Mouse (Mus musculus): ENCODE results near the gene Abcg8. TPM values are rescaled to one million over a fixed set of nuclear protein-coding genes. Genes with fewer than 3 reads are reported as not detected.

Gene Abcg8
- polyA plus RNA-seq, 1 experiment = 0.04 TPM

GRCm38 (mm10) chr17:84693741-84694140 lies 17.6 kb downstream of the Abcg8 start:
- Histone ChIP-seq H3K27me3 (replicated peaks) (peaks cover 63% of the 10 kb centered on the region), H3K9me3 (no peaks in the 10 kb centered on the region), H3K4me3 (replicated peaks) (no peak overlapping the region), H3K36me3 (replicated peaks; ENCODE audit: low read length) (no peaks in the 10 kb centered on the region), H3K4me1 (peaks cover 4% of the 10 kb centered on the region; the same call in 1 of the 2 replicates)
- TF ChIP-seq FLI1 (IDR thresholded peaks at IDR 0.05; ENCODE audit: low read length) (no peak), GATA1 (IDR thresholded peaks at IDR 0.05; ENCODE audit: borderline replicate concordance, low read length) (no peak)

GRCm38 (mm10) chr17:84696537-84696936 lies 20.4 kb downstream of the Abcg8 start:
- no peaks in the 10 kb centered on the region for H3K9me3 ChIP-seq
- H3K27me3 ChIP-seq (replicated peaks) = peaks cover 54% of the 10 kb centered on the region
- H3K4me1 ChIP-seq = peaks cover 3% of the 10 kb centered on the region; the same call in 1 of the 2 replicates
- no peaks in the 10 kb centered on the region for H3K36me3 ChIP-seq (replicated peaks; ENCODE audit: low read length)
- TF ChIP-seq FLI1 (IDR thresholded peaks at IDR 0.05; ENCODE audit: low read length) (no peak), GATA1 (IDR thresholded peaks at IDR 0.05; ENCODE audit: borderline replicate concordance, low read length) (no peak)
- no peak overlapping the region for H3K4me3 ChIP-seq (replicated peaks)

GRCm38 (mm10) chr17:84698727-84699126 lies 22.6 kb downstream of the Abcg8 start:
- no peaks in the 10 kb centered on the region for H3K4me1 ChIP-seq
- no peak overlapping the region for H3K4me3 ChIP-seq (replicated peaks)
- TF ChIP-seq GATA1 (IDR thresholded peaks at IDR 0.05; ENCODE audit: borderline replicate concordance, low read length) = no peak
- no peak for TF ChIP-seq FLI1 (IDR thresholded peaks at IDR 0.05; ENCODE audit: low read length)
- no peaks in the 10 kb centered on the region for H3K9me3 ChIP-seq
- peaks cover 41% of the 10 kb centered on the region for H3K27me3 ChIP-seq (replicated peaks)
- H3K36me3 ChIP-seq (replicated peaks; ENCODE audit: low read length) = peaks cover 11% of the 10 kb centered on the region

GRCm38 (mm10) chr17:84707407-84707806 lies 31.3 kb downstream of the Abcg8 start:
- peaks cover 83% of the 10 kb centered on the region for H3K36me3 ChIP-seq (replicated peaks; ENCODE audit: low read length)
- H3K4me1 ChIP-seq = no peaks in the 10 kb centered on the region
- no peaks in the 10 kb centered on the region for H3K9me3 ChIP-seq
- no peak overlapping the region for H3K4me3 ChIP-seq (replicated peaks)
- no peaks in the 10 kb centered on the region for H3K27me3 ChIP-seq (replicated peaks)
- no peak for TF ChIP-seq FLI1 (IDR thresholded peaks at IDR 0.05; ENCODE audit: low read length)
- no peak for TF ChIP-seq GATA1 (IDR thresholded peaks at IDR 0.05; ENCODE audit: borderline replicate concordance, low read length)

- Histone ChIP-seq H3K4me1 (no peaks in the 10 kb centered on the region), H3K27me3 (replicated peaks) (no peaks in the 10 kb centered on the region), H3K4me3 (replicated peaks) (no peak overlapping the region), H3K36me3 (replicated peaks; ENCODE audit: low read length) (peaks cover 88% of the 10 kb centered on the region), H3K9me3 (no peaks in the 10 kb centered on the region)
- no peak for TF ChIP-seq GATA1 (IDR thresholded peaks at IDR 0.05; ENCODE audit: borderline replicate concordance, low read length)
- no peak for TF ChIP-seq FLI1 (IDR thresholded peaks at IDR 0.05; ENCODE audit: low read length)
These were observed 32.7 kb downstream of the Abcg8 start for GRCm38 (mm10) chr17:84708818-84709217.

- no peaks in the 10 kb centered on the region for H3K4me1 ChIP-seq
- no peaks in the 10 kb centered on the region for H3K9me3 ChIP-seq
- peaks cover 86% of the 10 kb centered on the region for H3K36me3 ChIP-seq (replicated peaks; ENCODE audit: low read length)
- no peaks in the 10 kb centered on the region for H3K27me3 ChIP-seq (replicated peaks)
- TF ChIP-seq FLI1 (IDR thresholded peaks at IDR 0.05; ENCODE audit: low read length) (no peak), GATA1 (IDR thresholded peaks at IDR 0.05; ENCODE audit: borderline replicate concordance, low read length) (no peak)
- no peak overlapping the region for H3K4me3 ChIP-seq (replicated peaks)
These were observed 33.3 kb downstream of the Abcg8 start for GRCm38 (mm10) chr17:84709403-84709851.

GRCm38 (mm10) chr17:84713563-84714164 lies 37.6 kb downstream of the Abcg8 start:
- peaks cover 6% of the 10 kb centered on the region for H3K4me1 ChIP-seq
- TF ChIP-seq FLI1 (IDR thresholded peaks at IDR 0.05; ENCODE audit: low read length) = no peak
- no peak for TF ChIP-seq GATA1 (IDR thresholded peaks at IDR 0.05; ENCODE audit: borderline replicate concordance, low read length)
- H3K36me3 ChIP-seq (replicated peaks; ENCODE audit: low read length) = peaks cover 80% of the 10 kb centered on the region
- no peak overlapping the region for H3K4me3 ChIP-seq (replicated peaks)
- H3K27me3 ChIP-seq (replicated peaks) = no peaks in the 10 kb centered on the region
- H3K9me3 ChIP-seq = no peaks in the 10 kb centered on the region

GRCm38 (mm10) chr17:84714930-84715329 lies 38.8 kb downstream of the Abcg8 start:
- Histone ChIP-seq H3K4me3 (replicated peaks) (no peak overlapping the region), H3K9me3 (no peaks in the 10 kb centered on the region), H3K27me3 (replicated peaks) (no peaks in the 10 kb centered on the region), H3K4me1 (peaks cover 16% of the 10 kb centered on the region), H3K36me3 (replicated peaks; ENCODE audit: low read length) (peaks cover 67% of the 10 kb centered on the region)
- TF ChIP-seq GATA1 (IDR thresholded peaks at IDR 0.05; ENCODE audit: borderline replicate concordance, low read length) = no peak
- no peak for TF ChIP-seq FLI1 (IDR thresholded peaks at IDR 0.05; ENCODE audit: low read length)

- H3K27me3 ChIP-seq (replicated peaks) = no peaks in the 10 kb centered on the region
- no peak for TF ChIP-seq GATA1 (IDR thresholded peaks at IDR 0.05; ENCODE audit: borderline replicate concordance, low read length)
- no peak for TF ChIP-seq FLI1 (IDR thresholded peaks at IDR 0.05; ENCODE audit: low read length)
- peaks cover 16% of the 10 kb centered on the region for H3K4me1 ChIP-seq
- H3K9me3 ChIP-seq = no peaks in the 10 kb centered on the region
- H3K36me3 ChIP-seq (replicated peaks; ENCODE audit: low read length) = peaks cover 66% of the 10 kb centered on the region
- H3K4me3 ChIP-seq (replicated peaks) = no peak overlapping the region
These were observed 40.3 kb downstream of the Abcg8 start for GRCm38 (mm10) chr17:84716252-84716872.

- Histone ChIP-seq H3K27me3 (replicated peaks) (no peaks in the 10 kb centered on the region), H3K4me1 (peaks cover 16% of the 10 kb centered on the region), H3K9me3 (no peaks in the 10 kb centered on the region), H3K4me3 (replicated peaks) (no peak overlapping the region), H3K36me3 (replicated peaks; ENCODE audit: low read length) (peaks cover 67% of the 10 kb centered on the region)
- no peak for TF ChIP-seq FLI1 (IDR thresholded peaks at IDR 0.05; ENCODE audit: low read length)
- no peak for TF ChIP-seq GATA1 (IDR thresholded peaks at IDR 0.05; ENCODE audit: borderline replicate concordance, low read length)
These were observed 41.3 kb downstream of the Abcg8 start for GRCm38 (mm10) chr17:84717416-84717815.
